Mouse (Mus musculus): ENCODE measurements around the gene Metap2.

The Metap2 gene

DNA sequence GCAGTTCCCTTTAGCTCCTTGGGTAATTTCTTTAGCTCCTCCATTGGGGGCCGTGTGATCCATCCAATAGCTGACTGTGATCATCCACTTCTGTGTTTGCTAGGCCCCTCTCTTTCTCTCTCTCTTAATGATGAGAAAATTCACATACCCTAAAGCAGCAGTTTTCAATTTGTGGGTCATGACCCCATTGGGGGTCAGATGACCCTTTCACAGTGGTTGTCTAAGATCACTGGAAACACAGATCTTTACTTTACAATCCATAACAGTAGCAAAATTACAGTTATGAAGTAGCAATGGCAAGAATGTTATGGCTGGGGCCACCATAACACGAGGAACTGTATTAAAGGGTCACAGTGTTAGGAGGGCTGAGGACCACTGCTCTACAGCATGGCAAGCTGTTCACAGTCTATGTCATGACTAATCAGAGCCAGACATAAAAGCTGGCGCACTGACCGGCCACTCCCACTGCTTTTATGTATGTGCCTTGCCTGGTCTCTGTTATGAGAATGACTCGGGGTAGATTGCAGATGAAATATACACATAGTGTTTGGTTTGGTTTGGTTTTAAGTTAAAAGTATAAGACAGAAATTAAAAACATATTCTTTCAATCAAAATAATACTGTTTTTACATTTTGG, 13.0 kb upstream of the Metap2 start:
- peak; percentile 54 for DNase-seq

DNA sequence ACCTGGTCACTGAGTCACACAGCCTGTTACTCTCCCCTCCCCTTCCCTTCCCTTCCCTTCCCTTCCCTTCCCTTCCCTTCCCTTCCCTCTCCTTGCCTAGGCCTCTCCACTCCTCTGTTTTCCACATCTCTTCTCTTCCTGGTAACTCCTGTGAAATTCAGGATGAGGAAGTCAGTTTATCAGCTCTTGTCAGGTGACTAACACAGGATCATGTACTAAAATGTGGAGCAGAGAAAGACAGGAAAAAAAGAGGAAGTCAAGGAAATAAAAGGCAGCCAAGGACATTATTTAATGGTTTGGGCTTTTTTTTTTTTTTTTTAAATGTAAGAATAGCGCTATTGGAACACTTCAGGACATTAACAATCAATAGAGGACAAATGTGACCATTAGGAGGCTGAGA, 12.1 kb upstream of the Metap2 start:
- DNase-seq, result no peak

- peak; percentile 16 for DNase-seq
Measured at GRCm38 (mm10) chr10:93908540-93908939, 11.6 kb upstream of the Metap2 start.

DNA sequence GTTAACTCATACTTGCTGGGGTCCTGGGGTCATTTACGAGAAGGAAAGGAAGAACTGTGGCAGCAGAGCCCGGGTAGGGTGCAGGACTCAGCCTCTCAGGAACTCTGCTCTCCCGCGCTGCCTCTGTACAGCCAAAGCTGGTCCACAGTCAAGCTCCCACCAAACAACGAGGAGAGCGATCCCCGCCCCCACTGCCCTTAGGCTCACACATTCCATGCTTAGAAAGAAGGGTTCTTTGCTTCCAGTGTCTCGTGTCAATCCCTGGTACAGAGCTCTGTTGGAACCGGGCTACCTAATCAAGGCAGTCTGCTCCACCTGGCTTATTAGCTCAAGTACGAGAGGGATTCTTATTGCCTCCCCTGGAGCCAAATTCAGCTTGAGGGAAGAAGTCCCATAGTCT, 10.5 kb upstream of the Metap2 start:
- DNase-seq, result peak; percentile 79

DNA sequence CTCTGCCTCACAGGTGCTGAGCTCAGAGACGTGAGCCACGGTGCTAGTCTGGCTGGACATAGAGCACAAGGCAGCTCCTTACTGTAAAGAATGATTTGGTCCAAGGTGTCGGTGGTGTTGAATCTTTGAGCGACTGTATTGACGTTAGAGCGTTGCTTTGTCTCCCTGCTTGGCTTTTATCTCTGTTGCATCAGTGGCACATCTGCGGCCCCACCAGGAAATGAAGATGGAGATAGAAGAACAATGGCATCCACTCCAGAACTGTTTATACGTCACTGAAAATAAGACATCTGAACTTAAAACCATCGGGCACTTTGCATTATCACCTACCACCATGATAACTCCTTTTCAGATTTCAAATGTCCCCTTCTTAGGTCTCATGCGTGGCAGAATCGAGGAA, 3.0 kb upstream of the Metap2 start:
- peak; percentile 46 for DNase-seq

- DNase-seq, result peak; percentile 7
Measured at GRCm38 (mm10) chr10:93899303-93899702, 2.4 kb upstream of the Metap2 start.

- DNase-seq, result peak; percentile 42
Measured at GRCm38 (mm10) chr10:93892551-93892950, 4.3 kb downstream of the Metap2 start.

DNA sequence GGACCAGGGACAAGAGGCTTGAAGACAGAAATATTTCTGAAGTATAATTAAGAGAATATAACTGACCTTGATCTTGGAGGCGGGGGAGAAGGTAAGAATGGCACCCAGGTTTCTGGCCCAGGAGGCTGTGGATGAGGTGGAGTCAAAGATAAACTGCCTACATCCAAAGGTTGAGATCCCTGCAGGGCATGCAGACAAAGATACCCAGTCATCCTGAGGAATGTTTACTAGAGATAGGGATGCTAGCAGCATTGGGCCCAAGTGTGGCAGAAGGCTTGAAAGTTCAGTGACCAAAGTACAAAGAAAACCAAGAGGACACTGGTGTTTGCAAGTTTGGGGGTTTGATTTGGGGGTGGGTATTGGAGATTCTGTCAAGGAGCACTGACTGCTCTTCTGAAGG, 5.9 kb downstream of the Metap2 start:
- DNase-seq, result peak; percentile 76

DNA sequence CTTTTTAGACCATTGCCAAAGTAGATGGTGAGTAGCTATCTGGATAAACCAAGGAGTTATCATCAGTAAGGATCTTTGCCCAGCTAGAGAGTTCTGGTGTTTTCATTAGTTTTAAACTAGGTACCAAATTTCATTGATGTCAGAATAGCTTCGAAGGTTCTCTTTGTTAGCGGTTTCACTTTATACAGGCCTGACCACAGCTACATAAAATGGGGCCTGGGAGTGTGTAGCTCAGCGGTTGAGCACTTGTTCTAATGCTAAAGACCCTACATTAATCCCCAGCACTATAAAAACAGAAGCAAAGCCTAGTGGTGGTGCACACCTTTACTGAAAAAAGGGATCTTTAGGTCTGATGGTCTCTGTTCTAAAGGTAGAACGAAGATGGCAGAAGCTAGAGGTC, 6.3 kb downstream of the Metap2 start:
- DNase-seq, result no peak

GRCm38 (mm10) chr10:93889976-93890375, 6.9 kb downstream of the Metap2 start:
- DNase-seq, result no peak

DNA sequence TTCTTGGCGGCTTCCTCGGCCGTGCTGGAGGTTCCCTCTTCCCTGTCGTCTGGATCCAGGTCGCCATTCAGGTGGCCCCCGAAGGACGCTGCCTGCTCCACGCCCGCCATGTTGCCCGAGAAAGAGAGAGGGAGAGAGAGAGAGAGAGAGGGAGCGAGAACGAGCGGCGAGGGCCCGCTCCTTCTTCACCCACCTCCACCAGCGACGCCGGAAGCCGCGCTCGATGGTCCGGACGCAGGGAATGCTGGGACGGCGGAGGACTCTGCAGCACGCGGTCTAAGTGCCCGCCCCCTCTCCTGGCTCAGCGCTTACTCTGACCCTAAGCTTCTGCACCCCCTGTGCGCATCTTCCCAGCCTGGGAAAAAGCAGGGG, 7.3 kb downstream of the Metap2 start:
- DNase-seq, result peak; percentile 99

DNA sequence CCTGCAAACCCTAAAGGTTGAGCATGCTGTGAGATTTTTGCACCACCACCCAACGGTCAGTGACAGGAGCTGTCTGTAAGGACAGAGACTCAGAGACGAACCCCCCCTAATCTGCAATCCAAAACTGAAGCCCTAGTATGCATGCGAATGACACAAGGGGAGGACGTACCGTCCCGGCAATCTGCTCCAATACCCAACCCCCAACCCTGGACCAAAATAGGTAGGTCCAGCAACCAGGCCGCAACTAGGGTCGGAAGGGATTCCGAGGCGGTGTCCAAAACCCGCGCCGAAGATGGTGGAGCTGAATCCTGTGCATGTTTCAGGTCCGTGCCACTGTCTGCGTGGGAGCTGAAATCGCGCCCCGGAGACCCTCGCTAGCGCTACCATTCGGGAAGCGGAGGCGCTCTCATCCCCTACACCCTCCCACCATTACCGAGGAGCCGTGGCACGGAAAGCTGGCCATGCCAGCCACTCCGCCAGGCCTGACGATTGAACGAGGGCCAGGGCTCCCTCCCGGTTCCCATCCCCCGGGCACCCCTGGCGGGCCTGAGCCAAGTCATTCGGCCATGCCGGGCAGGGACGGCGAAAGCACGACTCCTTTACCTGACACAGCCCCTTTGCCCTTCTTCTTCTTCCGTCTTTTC, 7.8 kb downstream of the Metap2 start:
- DNase-seq, result peak; percentile 90

- DNase-seq, result no peak
Measured at GRCm38 (mm10) chr10:93888590-93888934, 8.3 kb downstream of the Metap2 start.

GRCm38 (mm10) chr10:93885839-93886477, 10.9 kb downstream of the Metap2 start:
- DNase-seq, result peak; percentile 63

DNA sequence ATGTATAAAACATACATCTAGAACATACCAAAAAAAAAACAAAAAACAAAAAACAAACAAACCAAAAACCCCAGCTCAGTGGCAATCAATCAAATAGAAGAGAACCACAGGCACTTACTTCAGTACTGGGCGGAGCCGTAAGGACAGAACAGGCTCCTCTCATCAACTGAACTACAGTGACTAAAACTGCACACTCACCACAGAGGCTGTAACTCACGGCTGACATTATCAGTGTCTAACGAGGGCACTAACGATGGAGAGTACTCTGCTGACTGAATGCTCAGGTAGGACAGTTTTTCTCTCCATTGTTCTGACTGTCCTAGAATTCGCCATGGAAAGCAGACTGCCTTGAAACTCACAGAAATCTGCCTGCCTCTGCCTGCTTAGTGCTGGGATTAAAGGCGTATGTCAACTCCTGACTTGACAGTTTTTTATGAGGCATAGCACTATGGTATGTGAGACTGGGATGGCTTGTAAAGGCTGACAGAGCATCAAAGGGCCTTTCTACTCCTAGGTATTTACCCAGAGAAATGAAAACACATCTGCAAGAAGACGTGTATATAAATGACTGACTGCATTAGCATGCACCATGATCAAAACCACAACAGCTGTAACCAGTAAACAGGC, 14.0 kb downstream of the Metap2 start:
- DNase-seq, result peak; percentile 77

DNA sequence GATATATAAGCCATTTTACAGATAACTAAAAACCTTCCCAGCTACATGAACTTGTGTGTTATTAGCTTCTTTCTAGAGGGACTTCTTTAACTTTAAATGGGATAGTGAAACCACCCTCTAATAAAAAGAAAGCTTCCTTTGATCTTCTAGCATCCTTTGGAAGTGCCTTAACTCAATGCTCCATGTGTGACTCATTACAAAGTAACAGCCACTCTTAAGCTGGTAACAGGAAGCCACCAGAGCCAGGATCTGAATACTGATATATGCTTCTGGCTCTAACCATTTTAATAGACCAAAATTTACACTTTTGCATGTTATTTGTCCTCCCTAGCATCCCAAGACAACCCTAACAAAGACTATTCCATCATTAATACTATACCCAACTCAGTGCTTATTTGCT, 15.0 kb downstream of the Metap2 start:
- DNase-seq, result peak; percentile 1

DNA sequence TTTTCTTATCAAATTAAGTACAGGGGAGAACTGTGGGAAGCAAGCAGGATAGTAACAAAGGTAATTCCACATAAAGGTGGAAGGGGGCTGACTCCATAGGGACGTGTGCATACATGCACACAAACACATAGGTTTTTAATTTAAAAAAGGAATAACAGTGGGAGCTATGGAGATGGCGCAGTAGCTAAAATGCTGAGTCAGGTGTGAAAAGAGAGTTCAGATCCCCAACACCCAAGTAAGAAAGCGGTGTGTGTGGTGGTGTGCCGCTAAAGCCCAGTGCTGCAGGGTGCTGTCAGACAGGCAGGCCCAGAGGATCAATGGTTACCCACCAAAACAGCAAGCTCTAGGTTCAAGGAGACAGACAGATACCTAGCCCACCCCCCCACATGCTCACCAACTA, 18.2 kb downstream of the Metap2 start:
- peak; percentile 59 for DNase-seq

DNA sequence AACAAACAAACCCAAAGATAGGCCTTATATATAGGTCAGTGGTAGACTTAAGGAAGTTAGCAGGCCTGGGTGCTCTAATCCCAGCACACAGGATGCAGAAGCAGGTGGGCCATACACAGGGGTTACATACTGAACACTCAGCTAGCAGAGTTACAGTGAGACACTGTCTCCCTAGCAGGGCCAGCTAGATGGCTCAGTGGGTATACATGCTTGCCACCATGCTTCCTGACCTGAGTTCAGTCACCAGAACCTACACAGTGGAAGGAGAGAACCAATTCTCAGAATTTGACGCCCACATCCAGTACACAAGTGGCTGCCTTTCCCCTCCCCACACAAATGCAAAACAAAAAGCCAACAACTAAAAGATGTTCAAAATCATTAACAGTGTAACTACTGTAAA, 20.1 kb downstream of the Metap2 start:
- peak; percentile 48 for DNase-seq

DNA sequence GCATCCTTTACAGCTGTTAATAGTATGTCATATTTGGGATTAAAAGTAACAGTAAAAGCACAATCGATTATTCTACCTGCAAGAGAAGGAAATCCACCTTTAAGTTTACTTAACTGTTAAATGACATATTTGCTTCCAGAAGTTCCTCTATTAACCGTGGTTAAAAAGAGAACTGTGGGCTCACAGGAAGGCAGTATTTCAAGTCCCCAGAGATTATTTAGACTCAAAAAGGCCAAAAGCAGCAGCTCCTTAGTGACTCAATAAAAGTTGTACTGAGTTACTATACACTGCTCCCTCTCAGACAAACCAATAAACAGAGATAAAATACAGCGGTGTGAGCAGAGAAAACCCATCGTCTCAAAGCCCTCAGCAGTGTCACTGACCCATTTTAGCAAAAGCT, 28.0 kb downstream of the Metap2 start:
- DNase-seq, result peak; percentile 15

- DNase-seq, result no peak
Measured at GRCm38 (mm10) chr10:93868401-93868800, 28.5 kb downstream of the Metap2 start.

DNA sequence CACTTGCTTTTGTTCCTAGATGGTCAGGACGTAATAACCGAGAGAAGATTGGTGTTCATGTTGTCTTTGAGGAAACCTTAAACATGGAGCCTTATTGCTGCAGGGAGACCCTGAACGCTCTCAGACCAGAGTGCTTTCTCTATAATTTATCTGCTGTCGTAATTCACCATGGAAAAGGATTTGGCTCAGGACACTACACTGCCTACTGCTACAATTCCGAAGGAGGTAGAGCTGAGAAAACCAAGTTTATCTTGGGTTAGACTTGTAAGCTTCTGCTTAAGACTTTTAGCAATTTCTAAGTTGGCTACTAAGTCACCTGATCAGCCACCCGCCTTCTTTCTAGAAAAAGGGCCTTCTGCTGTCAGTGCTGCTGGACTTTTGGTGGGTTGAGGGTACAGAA, 40.8 kb downstream of the Metap2 start:
- DNase-seq, result peak; percentile 82

DNA sequence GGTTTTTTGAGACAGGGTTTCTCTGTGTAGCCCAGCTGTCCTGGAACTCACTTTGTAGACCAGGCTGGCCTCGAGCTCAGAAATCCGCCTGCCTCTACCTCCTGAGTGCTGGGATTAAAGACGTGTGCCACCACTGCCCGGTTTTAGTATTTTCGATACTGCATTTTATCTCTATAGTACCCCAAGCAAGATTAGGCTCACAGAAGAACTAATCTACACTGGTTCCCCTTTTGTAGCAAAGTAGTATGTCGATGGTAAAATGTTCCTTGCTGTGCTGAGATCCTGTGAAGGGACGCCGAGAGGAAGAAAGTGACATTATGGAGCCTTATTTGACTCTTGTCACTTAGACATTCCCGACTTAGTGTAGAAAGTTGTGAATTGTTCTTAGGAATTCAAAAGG, 41.8 kb downstream of the Metap2 start:
- peak; percentile 68 for DNase-seq

- DNase-seq, result peak; percentile 75
Measured at GRCm38 (mm10) chr10:93846706-93847105, 50.2 kb downstream of the Metap2 start.

DNA sequence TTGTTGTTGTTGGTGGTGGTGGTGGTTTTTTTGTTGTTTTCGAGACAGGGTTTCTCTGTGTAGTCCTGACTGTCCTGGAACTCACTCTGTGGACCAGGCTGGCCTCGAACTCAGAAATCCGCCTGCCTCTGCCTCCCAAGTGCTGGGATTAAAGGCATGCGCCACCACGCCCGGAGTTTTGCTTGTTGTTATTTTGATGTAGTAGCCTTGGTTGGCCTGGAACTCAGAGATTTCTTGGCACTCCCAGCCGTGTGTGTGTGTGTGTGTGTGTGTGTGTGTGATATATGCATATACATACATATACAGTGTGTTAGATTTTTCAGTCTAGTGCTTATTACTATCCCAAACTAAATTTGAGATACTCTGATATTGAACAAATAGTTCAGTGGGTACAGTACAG, 61.8 kb downstream of the Metap2 start:
- DNase-seq, result peak; percentile 46
